Mouse (Mus musculus): ENCODE measurements around the gene Extl2. TPM values are rescaled to one million over a fixed set of nuclear protein-coding genes. Genes with fewer than 3 reads are reported as not detected.
A peak's percentile ranks its signal among the peaks of the same experiment; 100 is the strongest.

The Extl2 gene
- total RNA-seq (2021) = 1 to 10 TPM; 8.7 to 8.8 TPM
- long read RNA-seq, experiment 1, transcript Extl2-201 (5 exons, 3,000 nt) = major isoform, 5 of 8 reads
- long read RNA-seq, experiment 1, partial matches to known transcripts = 1 of 8 reads
- long read RNA-seq, experiment 1, other reads (novel, unspliced or antisense) = 0 of 8 reads
- long read RNA-seq, experiment 2, transcript Extl2-201 (5 exons, 3,000 nt) = major isoform, 12 of 21 reads
- long read RNA-seq, experiment 2, partial matches to known transcripts = 2 of 21 reads
- long read RNA-seq, experiment 2, other reads (novel, unspliced or antisense) = 3 of 21 reads

DNA sequence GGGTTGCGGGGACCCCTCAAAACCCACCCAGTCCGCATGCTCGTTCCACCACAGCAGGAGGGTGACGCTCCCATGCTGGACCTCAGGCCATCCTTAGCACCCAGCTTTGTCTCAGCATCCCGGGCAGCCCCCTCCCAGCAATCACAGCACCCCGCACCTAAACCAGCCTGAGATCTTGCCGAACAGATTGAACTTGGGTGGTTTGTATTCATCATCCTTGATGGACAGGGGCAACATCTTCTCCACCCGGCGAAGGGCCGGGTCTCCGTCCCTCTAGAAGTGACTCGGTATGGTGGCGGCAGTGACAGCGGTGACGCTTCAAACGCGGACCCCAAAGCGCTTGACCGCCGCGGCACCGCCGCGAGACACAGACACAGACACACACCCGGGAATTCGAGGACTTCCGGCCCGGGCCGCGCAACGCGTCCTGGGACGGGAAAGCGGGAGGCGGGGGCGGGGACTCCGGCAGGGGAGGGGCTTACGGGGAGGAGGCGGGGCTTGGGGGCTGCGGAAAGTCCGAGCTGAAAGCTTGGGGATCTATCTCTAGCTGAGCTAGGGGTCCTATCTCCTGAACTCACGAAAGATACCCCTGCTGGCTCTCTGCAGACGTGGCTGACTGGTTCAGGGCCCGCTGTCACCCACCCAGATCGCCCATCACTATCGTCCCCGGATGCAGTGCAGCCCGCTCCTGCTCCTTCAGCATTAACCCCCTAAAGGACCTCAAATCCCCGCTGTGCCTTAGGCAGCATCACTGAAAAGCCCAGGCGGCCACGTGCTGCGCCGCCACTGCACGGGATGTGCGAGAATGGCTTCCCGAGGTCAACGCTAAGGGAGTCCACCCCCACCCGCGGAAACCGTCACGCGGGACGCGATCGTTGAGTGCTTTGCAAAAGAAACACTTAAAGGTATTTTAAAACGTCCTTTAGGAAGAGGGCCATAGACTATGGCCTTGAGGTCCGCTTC, at the start of gene Extl2, which contains the start of gene Slc30a7:
Gene Extl2 (plus strand): TSS at position 485 of the 963 bp plus-strand sequence.
Gene Slc30a7 (minus strand): TSS at position 429 of the 963 bp plus-strand sequence.
- peak; percentile 83 for DNase-seq

DNA sequence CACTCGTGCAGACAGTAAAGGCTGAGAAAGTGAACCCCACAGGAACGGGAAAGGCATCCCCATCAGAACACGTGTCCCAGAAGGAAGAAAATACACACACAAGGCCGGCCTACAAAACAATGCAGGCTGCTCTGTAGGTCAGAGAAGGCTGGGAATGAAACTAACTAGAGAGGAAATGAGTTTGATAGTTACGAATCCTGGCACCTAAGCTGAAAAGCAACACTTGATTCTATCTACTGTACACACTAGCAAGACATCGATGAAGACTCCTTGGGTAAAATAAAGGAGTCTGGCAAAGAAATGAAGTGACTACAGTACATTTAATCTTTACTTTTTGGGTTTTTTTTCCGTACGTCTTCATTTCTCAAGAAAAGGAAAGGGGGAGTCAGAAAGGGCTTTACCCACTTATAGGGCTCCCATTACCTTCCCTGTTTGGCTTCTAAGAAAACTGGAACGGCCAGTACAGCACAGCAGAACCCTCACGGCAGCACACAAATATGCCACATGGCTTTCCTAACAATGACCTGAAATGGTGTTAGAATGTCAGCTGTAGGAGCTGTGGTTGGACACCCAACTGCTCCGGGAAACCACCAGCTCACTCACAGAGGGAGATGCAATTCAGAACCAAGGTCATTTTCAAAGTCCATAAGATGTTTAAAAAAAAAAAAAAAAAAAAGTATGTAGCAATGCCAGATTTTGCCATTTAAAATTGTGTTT, 45.8 kb upstream of the Extl2 start:
- DNase-seq = no peak

DNA sequence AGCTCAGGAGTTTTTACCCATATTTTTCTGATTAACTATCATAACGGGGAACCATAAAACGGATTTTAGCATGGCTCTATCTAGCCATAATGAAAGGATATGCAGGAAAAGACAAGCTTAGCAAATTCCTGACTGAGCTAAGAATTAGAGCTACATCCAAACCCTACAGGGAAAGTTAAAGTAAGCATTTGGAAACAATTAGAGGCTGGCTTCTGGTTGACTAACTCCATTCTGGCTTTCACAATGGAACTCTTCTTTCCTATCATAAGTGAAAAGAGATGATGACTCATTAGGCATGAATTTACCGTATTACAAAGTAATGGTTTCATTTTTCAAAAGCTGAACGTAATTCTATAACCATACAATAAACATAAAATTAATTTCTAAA, 45.2 kb upstream of the Extl2 start:
- DNase-seq = no peak

DNA sequence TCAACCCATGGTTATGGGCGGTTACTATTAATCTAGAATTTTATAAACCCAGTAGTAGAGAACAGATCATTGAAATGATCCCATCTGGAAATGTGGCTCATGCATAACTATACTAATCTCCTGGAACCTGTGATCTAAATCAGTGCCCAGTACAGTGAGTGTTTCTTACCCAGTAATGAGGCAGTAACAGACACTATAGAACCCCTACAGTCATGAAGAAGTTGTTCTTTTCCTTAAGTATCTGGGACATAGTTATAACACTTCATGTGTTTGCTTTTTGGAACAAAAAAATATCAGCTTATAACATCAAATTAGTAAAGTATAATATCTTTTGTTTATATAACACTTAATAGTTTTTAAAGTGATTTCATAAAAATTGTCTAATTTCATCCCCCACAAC, 43.7 kb upstream of the Extl2 start:
- no peak for DNase-seq

DNA sequence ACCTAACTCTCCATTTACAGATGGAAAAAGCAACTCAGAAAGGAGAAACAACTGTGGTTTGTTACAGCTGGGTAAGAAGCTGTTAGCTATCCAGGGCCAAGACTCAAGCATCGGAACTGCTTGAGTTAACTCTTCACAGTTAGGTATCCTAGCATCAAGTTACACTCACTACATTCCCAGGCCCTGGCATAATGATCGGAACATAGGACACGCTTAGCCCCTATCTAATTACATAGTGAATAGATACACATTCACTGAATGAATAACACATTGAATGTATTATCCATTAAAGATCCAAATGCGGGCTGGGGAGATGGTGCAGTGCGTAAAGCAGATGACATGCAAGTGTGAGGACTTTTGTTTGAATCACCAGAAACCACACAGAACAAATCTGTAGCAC, 43.2 kb upstream of the Extl2 start:
- DNase-seq = no peak

DNA sequence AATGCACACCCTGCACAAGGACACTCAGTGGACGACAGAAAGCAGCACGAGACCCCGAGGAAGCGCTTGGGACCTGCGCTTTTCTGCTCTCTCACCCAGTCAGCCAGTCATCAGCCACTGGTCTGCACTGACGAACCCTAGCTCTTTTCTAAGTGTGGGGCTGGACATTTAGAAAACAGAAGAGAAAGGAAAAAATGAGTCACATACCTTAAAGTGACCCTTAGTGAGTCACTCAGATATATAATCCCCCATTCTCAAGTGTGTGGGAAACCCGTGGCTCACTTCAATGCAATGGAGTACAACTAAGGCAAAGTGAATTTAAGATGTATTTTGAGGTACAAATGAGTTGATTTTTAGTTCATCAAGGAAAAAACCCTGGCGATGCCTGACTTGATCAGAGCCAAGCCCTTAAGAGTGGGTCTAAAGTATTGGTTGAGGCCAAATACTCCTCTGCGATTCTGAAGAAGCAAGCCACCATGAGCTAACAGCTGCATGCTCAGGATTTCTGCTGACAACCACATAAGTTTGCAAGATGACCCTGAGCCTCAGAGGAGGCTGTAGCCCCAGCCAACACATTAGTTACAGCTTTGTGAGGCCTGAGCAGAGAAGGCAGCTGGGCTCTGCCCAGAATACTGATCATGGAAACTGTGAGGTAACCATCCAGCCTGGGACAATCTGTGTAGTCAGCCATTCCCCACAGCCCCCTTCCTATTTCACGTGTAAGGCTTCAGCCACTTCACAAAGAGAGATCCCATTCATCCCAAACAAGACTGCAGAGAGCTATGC, 38.3 kb upstream of the Extl2 start:
- DNase-seq = peak; percentile 72

DNA sequence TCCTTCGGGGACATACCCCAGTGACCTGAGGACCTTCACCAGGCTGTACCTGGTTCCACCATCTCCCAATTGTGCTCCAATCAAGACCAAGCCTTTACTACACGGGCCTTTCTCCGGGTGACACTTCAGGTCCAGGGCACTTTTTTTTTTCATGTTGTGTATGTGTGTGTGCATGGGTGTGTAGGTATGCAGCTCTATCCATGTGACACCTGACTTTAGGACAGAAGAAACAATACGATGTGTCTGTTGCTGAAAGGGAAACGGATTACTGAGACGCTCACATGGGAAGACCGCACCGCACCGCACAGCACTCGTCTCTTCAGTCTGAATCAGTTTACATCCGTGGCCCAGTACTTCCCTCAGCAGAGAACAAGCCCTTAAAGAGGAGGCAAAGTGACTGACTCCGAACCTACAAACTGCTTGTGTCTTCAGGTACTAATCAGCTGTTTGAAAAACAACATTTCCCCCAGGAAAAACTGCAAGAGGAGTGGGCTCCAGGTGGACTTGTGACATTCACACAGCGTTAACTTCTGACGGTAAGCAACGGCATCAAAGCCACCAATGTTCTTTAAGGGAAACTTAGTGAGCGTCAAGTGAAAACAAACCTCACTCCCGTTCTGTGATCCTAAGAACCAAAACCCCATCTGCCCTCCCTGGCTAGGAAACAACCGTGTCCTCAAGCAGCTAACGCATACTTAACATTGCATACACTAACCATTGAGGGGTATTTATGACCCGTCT, 36.0 kb upstream of the Extl2 start:
- no peak for DNase-seq

DNA sequence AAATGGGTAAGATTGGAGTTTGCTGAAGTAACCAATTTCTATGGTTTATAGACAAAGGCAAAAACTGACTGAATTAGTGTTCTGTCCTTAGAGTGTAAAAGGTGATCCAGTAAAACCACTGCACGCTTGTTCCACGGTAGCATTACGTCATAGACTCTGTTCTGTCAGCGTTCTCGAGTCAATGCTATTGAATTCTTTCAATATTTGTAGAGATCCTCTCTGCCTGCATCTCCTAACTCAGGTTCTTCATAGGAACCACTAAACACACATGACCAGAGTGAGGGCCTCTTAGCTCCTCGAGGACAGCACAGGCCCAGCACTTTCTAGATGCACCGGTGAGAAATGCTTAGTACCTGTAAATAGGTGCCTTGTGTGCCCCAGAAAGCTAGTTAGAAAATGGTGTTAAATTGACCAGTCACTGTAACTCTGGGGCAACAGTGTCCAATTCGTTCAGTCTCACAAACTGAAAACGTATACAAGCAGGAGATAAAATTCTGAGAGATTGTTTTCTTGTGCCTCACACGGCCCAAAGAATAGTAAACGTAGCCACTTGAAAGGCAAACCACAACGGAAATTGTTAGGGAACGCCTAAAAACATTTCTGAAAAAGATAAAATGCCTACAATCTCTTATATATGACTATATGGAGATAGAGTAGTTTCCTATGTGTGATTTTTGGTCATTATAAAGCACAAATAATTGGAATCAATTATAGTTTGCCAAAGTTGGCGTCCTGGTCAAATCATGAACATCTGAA, 35.2 kb upstream of the Extl2 start:
- no peak for DNase-seq

DNA sequence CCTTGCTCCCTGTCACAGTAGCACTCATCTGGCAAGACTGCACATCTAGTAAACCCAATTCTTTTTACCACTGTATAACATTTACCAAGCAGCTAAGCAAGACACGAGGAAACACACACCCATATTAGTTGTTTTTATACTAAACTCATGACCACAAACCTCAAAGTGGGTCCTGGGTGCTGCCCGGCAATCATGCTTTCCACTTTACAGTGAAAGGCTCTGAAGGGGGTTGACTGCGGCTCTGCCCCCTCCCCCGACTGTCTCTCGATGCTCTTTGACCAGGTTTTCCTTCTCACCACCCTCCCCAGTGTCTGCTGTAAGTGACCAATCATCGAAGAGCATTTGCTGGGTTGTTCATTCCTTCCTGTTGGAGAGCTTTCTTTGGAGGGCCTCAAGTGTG, 33.0 kb upstream of the Extl2 start:
- no peak for DNase-seq

DNA sequence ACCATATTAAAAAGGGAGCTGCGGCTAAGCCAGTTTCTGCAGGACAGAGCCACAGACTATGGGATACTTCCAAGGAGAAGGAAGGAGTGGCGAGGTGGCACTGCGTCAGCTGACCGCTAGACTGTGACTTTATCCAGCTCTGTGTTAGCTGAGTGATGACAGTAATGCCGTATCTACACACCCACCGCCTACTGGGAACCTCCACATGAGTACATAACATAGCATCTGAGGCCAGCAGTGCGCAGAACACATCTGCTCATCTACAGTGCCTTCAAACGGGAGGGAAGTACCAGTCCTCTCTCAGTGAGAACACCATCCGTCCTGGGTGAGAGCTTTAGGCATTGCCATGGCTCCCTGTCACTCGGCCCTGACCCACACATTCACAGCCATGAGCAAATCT, 32.3 kb upstream of the Extl2 start:
- DNase-seq = no peak

DNA sequence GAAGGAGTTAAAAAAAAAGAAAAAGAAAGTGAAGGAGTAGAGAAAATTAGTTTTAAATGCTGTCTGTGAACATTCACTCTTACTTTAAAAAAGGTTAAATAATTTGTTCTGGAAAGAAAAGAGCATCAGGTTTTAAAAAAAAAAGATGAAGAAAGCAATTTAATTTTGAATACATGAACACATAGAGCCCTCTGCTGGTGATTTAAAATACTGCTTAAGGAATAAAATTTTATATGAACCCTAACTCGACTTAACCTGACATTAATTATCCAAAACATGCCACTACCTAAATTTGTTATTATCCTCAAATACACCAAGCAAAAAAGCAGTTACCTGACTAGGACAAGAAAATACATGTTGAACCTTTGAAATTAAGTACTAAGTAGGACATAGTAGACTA, 28.3 kb upstream of the Extl2 start:
- DNase-seq = no peak

DNA sequence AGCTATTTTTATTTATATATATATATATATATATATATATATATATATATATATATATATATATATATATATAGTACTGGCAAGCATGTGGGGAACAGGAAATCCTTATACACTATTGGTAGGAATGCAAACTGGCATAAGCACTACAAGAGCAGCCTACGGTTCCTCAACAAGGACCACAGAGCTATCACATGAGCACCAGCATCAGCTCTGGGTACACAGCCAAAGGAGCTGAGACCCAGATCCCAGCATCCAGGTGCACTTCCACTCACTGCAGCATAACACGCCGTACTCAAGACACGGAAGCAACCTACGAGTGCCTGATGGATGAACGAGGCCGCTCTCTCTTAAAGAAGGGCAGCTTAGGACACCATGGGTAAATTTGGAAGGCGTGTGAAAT, 24.0 kb upstream of the Extl2 start:
- DNase-seq = no peak

DNA sequence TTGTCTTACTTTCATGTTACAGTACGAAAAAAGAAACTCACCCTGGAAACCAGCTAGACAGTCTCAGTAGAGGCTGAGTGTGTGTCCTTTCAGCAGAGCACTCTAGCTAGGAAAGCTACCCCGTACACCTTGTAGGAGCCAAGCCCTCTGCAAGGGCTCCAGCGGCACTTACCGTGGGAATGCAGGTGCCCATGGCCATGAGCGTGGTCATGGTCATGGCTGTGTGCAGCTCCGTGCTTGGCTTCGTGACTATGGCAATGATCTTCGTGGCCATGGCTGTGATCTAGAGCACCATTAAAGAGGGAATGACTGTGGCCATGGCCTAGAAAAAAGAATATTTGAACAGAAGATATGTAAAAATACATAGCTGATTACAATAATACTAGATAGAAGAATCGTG, 22.6 kb upstream of the Extl2 start:
- no peak for DNase-seq

DNA sequence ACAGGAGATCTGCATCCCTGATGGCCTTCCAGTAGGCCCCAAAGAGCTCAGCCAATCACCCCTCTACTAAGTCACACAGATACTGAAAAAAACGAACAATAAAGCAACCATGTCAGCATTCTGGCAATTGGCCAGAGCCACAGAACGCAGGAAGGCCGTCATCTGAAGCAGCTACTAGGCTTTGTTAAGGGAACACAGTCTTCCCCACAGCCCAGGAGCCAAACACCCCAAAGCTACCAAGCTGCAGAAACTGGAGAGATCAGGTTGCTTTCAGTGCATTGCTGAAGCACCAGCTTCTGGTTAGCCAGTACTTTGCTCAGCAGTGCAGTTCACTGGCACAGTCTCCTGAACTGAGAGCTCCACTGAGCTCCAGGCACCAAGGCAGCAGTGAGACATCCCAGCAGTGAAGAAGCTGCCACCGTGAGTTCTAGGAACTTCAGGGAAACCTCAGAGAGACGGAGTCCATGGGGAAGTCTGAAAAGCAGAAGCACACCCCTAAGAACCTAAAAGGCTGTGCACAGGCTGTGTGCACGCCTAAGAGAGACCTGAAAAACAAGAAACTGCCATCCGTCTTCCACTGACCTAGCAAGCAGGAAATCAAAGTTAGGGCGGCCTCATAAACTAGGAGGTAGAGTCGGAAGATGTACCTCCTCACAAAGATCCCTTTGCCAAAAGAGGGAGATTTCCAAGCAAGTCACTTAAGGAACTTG, 21.9 kb upstream of the Extl2 start:
- no peak for DNase-seq

DNA sequence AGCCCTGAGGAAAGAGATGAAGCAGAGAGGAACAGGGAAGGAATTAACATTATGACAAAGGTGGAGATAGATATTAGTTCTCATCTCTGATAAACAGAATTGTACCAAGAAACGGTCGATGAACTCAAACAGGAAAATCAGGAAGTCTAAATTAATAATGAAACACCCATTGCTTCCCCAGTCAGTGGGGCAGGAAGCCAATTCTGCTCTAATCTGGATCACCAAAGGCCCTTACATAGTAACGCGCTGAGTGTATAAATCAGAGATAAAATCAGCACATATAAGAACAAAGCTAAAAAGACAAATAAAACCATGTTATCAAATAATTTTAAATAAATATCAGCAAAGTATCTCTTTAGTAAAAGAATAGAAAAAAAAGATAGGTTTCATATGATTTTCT, 15.2 kb upstream of the Extl2 start:
- DNase-seq = no peak

DNA sequence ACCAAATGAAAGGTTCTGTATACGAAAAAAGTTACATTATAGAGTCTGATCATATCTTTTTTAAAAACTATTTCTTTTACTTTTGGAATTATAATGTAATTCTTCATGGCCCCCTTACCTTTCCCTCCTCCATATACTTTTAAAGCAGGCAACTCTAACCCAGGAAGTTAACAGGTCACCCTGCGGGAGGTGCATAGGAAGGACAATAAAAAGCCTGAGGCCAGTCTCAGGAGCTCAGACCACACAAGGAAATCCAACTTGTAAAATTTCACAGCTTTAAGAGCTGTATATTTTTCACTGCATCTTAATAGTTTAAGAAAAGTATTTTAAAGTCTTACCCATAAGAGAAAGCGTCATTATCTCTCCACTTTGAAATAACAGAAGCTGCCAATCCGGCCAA, 14.7 kb upstream of the Extl2 start:
- DNase-seq = no peak

DNA sequence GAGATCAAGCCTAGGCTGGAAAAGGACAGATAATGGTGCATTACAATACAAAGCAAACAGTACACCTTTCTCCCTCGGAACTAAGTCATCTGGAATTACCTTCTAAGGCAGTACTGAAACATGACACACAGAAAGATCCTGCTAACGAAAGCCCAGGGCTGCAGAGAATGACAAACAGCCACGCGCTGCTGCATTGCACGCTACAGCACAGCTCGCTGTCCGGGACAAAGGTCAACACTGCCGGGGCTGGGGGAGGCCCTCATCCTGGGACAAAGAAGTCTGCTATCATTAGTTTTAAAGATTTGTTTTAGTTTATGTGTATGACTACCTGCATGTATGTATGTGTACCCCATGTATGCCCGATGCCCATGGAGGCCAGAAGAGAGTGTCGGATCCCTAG, 14.2 kb upstream of the Extl2 start:
- DNase-seq = no peak

DNA sequence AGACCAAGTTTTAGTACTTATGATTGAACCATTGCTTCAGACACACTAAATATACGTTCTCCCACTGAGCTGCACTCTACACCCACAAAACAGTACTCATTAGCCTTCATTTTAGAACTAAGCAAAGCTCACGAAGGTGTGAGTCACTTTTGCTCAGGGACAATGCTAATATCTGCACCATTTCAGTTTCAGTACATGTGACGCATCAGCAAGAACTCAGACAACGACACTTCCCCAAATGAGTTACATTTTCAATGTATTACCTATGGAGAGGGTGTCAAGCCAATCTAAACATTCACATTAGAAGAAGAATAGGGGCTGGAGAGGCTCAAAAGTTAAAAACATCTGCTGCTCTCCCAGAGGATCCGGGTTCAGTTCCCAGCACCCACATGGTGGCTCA, 10.3 kb upstream of the Extl2 start:
- no peak for DNase-seq

DNA sequence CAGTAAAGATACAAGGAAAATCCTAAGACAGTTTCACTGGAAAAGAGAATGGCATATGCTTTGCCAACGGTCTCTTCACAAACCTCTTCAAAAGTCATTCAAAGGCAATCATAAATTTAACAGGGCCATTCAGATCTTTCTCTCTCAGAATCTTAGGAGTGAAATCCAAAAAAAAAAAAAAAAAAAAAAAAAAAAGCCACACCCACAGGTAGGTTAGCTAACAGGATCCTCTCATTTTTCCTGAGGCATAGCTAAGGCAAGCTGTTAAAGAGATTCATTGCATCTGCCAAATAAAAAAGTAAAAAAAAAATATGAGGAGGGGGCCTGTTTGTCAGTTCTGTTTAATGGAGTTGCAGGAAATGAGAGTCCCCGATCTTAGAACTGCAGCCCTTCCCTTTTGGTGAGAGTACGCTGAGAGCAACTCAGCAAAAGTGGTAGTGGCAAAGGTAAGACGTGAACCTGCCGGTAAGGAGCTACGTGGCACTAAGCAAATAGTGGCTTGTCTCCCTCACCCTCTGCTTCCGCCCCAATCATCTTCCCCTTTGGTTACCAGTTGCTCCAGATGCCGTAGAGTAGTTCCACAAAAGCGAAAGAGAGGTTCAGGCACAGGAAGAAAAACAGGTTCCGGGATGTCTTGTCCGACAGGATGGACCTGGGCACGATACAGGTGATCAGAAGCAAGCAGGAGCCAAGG, 831 bp upstream of the Extl2 start:
- no peak for DNase-seq

Measured in gastrocnemius, postnatal 25 days (tissue).